Mouse (Mus musculus) kidney, postnatal 36 days (tissue): ENCODE measurements around the gene Gps1.
A peak's percentile ranks its signal among the peaks of the same experiment; 100 is the strongest.

Experiments
- DNase-seq, 2 experiments: peaks; one replicate each; pipeline ENCODE4 v3.0.0; 2021 to 2022; ENCODE audit warnings: mixed read lengths in 2 of 2

The Gps1 gene

DNA sequence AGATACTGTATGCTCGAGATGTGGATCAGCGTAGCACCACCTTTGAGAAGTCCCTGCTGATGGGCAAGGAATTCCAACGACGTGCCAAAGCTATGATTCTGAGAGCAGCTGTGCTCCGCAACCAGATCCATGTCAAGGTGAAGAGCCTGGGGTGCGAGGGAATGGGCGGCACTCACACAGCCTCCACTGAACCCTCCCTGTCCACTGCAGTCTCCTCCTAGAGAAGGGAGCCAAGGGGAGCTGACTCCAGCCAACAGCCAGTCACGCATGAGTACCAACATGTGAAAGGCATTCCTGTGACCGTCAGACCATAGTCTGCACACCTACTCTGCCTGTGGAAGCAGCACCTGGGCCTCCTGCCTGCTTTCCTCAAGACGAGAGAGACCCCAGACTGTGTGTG is 4.4 kb downstream of the Gps1 start:
- DNase-seq, result peak; percentile 43 to 53

DNA sequence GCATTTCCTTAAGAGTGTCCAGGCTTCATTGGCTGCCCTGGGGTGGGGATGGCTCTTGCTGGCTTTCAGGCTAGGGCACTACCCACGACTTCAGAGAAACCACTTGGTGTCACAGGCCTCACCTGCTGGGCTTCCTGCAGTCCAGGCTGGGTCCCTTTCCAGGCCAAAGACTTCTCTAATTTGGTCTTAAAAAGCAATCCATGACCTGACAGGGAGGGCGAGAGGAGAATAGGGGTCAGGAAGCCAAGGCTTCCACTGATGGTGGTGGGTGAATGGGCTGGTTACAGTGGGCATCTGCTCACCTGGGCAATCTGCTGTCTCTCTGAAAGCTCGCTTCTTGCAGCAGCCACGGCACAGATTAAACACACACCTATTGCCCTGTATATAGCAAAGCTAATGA is 5.3 kb downstream of the Gps1 start:
- no peak for DNase-seq

- no peak for DNase-seq
Measured at GRCm38 (mm10) chr11:120789810-120790209, 5.7 kb downstream of the Gps1 start.

DNA sequence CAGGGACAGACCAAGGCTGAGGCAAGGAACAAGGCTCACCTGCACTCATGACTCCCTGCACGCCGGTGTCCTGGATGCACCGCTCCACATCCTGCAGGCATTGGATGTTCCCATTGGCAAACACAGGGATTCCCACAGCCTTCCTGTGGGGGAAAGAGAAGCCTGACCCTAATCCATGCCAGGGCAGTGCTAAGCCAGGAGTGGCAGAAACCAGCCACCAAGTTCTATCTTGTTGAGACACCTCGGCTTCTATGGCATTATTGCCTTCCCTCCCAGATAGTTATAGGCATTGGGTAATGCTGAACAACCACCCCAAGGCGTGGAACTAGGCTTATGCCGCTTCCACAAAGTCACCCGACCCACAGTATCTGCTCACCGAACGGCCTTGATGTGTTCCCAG is 8.6 kb downstream of the Gps1 start:
- no peak for DNase-seq

DNA sequence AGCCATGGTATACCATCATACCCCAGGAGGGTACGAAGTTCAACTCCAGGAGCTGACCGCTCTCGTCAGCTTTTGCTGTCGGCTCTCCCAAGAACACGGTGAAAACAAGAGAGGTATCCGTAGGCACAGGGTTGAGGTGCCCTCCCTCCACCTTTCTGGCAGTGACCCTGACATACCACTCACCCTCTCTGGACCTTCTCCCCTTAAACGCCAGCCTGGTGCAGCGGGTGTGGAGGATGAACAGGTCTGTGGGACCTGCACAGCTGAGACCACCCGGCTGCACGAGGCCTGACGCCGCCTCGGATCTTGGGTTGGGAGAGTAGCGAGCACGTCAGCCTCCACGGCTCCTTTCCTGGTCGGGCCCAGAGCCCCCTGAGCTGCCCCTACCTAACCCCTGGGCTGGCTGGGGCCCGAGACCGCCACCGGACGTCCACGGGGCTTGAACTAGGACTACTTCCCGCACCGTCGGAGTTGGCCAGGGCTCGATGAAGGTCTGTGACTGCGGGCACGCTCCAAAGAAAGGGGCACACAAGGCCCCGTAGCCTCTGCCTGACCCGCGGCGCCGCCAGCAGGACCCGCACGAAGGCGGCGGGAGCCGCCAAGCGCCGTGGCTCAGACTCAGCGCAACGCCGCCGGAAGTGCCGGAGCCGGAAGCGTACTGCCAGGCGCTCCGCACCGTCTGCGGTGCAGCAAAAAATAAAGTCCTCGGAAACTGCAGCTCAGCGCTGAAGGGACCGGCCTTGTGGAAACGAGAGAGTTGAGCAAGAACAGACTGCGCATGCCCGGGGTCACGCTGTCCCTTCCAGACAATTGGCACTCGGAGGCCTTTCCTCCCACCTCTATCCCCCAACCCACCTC is 11.9 kb downstream of the Gps1 start, which contains the start of gene Dus1l:
TSS of gene Dus1l (minus strand) at position 648 of the 858 bp plus-strand sequence.
- peak; percentile 96 to 98 for DNase-seq

DNA sequence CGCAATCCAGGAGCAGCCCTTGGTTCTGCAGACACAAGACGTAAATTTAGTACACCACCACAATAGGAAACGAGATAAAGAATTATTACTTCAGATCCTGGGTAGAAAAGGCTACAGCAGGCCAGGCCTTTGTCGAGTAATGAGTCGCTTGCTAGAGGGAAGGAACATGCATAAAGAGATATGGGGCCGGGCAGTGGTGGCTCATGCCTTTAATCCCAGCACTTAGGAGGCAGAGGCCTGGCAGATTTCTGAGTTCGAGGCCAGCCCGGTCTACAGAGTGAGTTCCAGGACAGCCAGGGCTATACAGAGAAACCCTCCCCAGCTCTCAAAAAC is 12.5 kb downstream of the Gps1 start:
- no peak for DNase-seq

- no peak for DNase-seq
Measured at GRCm38 (mm10) chr11:120798244-120798643, 14.2 kb downstream of the Gps1 start.

- DNase-seq, result no peak
Measured at GRCm38 (mm10) chr11:120799316-120799890, 15.3 kb downstream of the Gps1 start.

DNA sequence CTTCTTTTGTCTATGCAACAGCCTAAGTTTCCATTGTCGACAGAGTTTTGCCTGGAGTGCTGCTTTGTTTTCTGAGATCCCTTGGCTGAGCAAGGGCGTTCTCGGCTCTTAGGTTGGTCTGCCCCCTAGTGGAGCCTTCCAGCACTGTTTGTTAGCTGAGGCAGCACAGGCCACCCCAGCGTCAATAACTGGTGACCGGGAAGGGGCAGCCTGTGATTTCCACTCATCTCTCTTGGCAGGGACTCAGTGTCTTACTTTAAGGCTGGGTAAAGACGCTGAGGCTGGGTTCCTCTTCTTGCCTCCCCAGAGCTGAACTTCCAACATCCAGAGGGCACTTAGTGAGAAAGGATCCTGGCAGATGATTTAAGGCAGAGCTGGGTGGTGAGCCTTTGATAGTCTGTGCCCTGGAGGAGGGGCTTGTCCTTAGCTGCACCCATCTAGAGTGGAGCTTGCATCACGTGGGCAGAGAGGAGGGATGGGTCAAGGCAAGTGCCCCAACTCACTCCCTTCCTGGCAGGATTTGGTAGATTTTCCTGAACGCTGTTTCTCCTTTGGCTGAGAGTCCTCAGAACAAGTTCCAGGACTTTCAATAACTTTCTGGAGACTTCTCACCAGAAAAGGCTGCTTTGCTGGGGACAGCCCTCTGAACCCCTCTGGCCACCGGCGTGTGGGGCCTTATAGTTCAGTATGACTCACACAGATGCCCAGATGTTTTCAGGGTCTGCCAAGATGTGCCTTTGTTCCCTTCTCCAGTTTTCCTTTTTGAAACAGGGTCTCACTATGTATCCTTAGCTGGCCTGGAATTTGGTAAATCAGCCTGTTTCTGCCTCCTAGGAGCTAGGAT is 16.2 kb downstream of the Gps1 start:
- peak; percentile 92 to 96 for DNase-seq

- no peak for DNase-seq
Measured at GRCm38 (mm10) chr11:120804274-120804673, 20.2 kb downstream of the Gps1 start.

DNA sequence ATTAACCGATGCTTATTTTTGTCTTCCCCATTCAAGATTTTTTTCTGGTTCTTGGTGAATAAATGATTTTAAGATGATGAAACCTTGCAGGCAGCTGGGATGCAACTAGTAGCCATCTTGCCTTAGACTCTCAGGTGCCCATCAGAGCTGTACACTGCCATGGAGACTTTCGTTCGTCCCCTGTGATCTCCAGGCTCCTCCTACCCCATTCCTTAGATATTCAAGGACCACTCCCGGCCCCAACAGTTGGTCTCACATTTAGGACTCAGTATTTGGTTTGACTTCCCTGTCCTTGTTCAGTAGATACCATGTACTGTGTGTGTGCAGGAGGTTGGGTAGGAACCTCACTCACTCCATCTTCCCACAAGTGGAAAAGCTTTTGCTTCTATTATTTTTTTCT is 20.7 kb downstream of the Gps1 start:
- no peak for DNase-seq

GRCm38 (mm10) chr11:120805375-120806298 is 21.6 kb downstream of the Gps1 start:
- no peak for DNase-seq

DNA sequence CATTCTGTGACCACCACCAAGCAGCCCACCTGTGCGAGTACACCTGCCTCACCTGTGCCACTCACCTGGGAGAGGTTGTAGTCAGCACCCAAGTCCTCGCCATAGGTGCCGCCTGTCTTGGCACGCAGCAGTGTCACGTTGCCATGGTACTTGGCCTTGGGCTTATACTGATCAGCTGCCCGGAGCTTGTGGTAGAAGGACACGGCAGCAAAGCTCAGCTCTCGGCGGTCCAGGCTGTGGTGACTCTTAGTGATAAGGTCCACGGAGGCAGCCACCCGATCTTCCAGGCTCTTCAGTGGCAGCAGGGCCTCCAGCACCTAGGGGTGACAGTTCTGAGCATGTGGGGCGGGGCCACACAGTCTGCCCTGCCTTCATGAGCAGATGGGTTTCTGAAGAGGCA is 23.9 kb downstream of the Gps1 start:
- DNase-seq, result no peak

GRCm38 (mm10) chr11:120812068-120812467 is 28.0 kb downstream of the Gps1 start:
- DNase-seq, result no peak

DNA sequence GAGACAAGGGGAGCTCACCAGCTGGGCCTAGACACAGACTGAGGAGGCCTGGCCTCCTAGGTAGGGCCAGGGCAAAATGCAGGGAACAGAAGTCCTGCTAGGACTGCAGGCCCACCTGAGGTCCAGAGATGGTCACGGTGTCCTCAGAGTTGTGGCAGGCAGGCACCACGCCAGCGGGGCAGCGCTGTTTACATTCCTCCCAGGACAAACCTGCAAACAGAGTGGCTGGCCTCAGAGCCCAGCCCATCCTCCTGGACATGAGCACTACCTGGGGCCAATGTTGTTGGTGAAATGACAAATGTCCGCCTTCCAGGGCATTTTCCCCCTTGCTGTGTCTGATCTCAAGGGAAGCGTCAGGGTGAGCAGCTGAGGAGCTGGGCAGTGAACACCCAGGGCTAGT is 33.3 kb downstream of the Gps1 start:
- no peak for DNase-seq

DNA sequence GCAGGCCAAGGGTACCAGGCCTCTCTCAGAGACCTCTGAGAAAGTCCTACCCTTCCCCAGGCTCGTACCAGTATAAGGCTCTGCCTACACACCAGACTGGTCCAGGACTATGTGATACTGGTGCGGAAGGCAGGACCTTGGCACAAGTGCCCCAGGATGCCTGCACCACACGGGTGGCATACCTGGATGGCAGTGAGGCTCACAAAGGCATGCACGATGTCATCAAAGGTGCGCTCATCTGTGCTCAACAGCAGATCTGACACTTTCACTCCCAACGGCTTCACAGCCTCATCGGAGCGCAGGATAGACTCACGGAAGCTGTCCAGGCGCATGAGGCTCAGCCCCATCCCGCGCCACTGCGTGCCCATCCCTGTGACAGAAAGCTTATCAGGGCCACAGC is 34.2 kb downstream of the Gps1 start:
- DNase-seq, result no peak

DNA sequence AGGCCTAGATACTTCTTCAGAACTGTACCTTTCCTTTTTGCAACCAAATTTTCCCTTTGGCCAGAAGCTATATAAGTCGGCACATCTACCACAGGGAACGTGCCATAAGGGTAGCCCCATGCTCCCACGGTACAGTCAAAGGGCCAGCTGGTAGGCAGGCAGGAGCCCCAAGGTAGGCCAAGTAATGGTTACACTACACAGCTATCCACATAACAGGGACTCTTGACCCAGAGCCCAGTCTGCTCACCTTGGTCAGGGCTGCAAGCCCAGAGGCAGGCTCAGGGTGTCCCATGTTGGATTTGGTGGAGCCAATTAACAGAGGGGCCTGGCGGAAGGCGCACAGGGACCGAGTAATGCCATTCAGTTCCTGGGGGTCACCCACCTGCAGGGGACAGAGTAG is 35.5 kb downstream of the Gps1 start:
- no peak for DNase-seq

- DNase-seq, result no peak
Measured at GRCm38 (mm10) chr11:120820546-120820945, 36.5 kb downstream of the Gps1 start.

DNA sequence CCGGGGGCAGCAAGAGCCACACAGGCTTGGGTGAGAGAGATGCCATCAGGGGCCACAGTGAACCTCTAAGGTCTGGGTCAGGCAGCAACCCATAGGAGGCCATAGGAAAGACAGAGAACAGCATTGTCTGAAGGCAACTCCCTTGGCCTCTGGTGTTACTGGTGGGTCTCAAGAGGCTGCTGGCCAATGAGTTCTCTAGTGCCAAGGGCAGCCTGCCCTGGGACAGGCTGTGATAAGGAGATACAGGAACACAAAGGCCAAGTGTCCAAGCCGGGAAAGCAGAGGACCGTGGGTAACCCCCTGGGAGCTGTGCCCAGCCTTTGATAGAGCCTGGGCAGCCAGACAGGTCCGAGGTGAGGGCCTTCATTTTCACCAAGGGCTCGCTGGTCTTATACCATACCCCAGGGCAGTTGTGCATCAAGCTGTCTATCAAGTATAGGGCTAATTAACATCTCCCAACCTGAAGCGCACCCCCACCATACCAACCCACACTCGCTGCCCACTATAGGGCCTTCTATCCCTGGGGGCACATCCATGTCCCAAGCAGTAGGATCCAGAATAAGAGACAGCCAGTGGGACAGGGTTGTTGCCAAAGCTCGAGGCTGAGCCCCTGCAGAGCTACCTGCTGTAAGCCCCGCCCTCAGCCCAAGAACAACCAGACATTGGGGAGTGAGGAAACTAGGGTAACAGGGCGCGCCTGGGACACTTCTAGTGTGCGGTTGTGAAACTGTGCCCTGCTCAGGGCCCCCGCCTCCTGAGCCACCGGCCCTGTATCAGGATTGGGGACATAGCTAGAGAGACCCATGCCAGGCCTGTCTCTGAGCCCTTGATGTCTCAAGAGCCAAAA is 37.2 kb downstream of the Gps1 start:
- no peak for DNase-seq

DNA sequence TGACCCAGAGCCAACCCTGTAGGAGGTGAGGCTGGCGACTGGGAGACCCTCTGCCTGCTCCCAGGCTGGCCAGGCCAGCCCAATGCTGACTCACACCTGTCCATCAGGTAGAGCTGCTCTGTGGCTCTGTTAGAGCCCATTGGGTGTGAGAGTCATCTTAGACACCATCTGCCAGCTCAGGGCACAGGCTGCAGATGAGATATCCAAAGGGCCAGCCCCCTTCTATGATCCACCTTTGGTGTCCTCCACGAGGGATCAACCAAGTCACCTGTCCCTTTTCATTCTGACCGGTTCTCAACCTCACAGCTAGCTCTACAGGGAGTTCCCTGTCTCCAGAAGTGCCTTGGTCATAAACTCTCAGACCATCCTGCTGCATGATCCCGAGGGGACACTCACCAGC is 38.2 kb downstream of the Gps1 start:
- DNase-seq, result no peak

DNA sequence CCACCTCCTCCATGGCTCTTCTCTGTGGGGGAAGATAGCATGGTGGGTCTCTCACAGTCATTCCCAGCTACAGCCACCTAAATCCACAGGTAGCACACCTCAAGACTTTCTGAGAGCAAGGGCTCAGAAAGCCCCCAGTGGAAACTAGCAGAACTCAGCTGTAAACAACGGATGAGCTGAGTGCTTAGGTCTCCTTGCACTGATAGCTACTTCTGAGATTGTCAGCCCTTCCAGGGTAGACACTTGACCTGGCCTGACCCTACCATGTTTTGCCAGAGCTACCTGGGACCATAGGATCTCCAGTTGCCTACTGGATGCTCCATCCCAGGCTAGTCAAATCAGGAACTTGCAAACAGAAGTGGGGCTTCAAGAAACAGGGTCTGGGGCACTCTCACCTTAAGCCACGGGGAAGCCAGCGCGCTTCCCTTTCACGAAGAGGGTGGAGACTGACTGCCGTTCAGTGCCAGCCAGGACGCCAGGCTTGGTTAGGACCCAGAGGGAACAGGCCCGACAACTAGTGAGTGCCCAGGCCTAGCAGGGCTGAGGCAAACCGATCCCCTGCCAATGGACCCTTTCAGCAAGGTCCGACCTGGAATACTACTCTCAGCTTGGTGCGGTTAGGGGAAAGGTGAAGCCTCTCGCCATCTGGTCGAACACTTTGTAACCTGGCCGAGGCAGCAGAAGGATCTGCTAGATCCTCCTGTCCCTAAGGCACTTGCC is 38.9 kb downstream of the Gps1 start:
- DNase-seq, result peak; percentile 13 to 48
